Mouse (Mus musculus): ENCODE measurements around the gene Ube2e2. TPM values are rescaled to one million over a fixed set of nuclear protein-coding genes. Genes with fewer than 3 reads are reported as not detected.

The Ube2e2 gene
- polyA plus RNA-seq, 2 experiments = 69.7 to 82.7 TPM

GRCm38 (mm10) chr14:18754001-18754400 is 140.1 kb downstream of the Ube2e2 start:
- H3K9ac ChIP-seq (ENCODE audit: low read depth, low read length, severe bottlenecking) = no peak overlapping the region
- DNase-seq (ENCODE audit: low spot score) (no peak), ATAC-seq (ENCODE audit: low FRiP score, low read depth) (no peak)
- no peaks in the 10 kb centered on the region for H3K27me3 ChIP-seq (ENCODE audit: control insufficient read depth, insufficient read depth, low read length)
- 0 out of 2 replicates have a peak, but pooled peaks cover 7% of the 10 kb centered on the region for H3K9me3 ChIP-seq (ENCODE audit: control insufficient read depth, low read length)
- H3K36me3 ChIP-seq (ENCODE audit: control insufficient read depth, insufficient read depth, low read length) = no peaks in the 10 kb centered on the region
- H3K27ac ChIP-seq (replicated peaks; ENCODE audit: low read depth, low read length) = no peak overlapping the region
- WGBS = 87% methylated on average over 2 of the region's 2 CpGs
- H3K4me1 ChIP-seq (ENCODE audit: control insufficient read depth, insufficient read depth, low read length) = no peaks in the 10 kb centered on the region
- H3K4me2 ChIP-seq (replicated peaks; ENCODE audit: low read depth, low read length, severe bottlenecking) = no peak overlapping the region
- H3K4me3 ChIP-seq (replicated peaks; ENCODE audit: low read length) = no peak overlapping the region
- TF ChIP-seq POLR2A (IDR thresholded peaks at IDR 0.05; ENCODE audit: borderline replicate concordance, extremely low read depth, insufficient read depth, insufficient read length) = no peak

DNA sequence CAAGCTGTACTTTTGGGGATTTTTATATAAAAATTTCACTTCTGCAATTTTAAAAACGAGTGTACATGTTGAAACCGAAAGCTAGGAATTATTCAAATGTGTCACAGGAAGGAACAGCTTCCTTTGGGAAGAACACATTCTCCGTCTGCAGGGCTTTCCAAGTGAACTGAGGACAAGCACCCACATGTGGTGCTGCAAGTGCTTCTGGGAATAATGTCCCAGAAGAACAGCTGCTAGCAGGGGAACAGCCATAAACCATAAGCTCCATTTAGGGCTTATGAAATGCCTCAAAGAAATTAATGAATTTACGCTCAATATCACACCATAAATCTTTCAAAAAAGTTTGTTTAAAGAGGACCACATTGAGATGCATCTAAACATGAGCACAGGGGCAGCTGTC is 162.9 kb downstream of the Ube2e2 start:
- no peak for ATAC-seq (ENCODE audit: low FRiP score, low read depth)
- H3K9ac ChIP-seq (ENCODE audit: low read depth, low read length, severe bottlenecking) = no peak overlapping the region
- WGBS = 51% methylated on average over 4 of the region's 4 CpGs
- H3K27me3 ChIP-seq (ENCODE audit: control insufficient read depth, insufficient read depth, low read length) = no peaks in the 10 kb centered on the region
- H3K9me3 ChIP-seq (ENCODE audit: control insufficient read depth, low read length) = no peaks in the 10 kb centered on the region
- TF ChIP-seq POLR2A (IDR thresholded peaks at IDR 0.05; ENCODE audit: borderline replicate concordance, extremely low read depth, insufficient read depth, insufficient read length) = no peak
- DNase-seq (ENCODE audit: low spot score) = no peak
- H3K4me2 ChIP-seq (replicated peaks; ENCODE audit: low read depth, low read length, severe bottlenecking) = no peak overlapping the region
- no peaks in the 10 kb centered on the region for H3K4me1 ChIP-seq (ENCODE audit: control insufficient read depth, insufficient read depth, low read length)
- no peak overlapping the region for H3K4me3 ChIP-seq (replicated peaks; ENCODE audit: low read length)
- no peak overlapping the region for H3K27ac ChIP-seq (replicated peaks; ENCODE audit: low read depth, low read length)
- H3K36me3 ChIP-seq (ENCODE audit: control insufficient read depth, insufficient read depth, low read length) = no peaks in the 10 kb centered on the region

DNA sequence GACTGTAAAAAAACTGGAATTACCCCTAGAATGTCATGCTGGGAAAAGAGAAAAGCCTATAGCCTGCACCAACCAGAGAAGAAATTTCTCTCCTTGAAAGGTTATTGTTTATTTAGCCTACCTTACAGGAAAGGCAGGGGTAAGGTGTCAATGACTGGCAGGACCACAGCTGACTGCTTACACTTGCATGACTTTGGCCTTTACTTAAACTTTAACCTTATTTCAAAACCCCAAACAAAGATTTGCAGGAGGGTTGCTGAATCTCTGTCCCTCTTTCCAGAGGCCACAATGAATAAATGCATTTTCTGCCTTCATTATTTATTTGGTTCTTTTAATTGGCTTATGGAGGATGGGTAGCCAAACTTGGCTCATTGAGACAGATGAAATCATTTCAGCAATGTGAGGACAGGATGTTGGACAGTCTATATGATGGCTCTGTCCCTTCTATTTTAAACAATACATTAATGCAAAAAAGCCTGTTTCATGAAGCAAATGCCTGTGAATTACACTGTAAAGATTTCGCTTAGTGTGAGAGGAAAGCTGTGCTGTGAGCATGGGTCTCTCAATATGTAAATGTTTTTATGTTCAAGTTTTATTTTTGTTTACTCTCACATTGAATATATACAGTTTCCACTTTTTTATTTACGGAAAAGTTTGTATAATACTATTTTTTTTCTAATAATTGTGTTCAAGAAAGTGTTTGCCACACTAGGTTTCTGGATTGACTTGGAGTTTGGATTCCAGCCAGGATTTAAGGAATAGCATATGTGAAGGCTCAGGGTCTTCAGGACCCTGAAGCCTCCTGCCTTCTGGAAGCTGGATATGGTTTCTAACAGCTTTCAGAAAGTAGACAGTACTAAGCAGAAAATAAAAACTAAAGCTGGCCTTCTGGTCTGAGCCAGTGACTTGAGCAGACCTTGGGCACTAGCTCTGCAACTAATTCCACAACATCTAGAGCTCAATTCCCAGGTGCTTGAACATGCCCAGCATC is 173.2 kb downstream of the Ube2e2 start:
- peak; percentile 4 for DNase-seq (ENCODE audit: low spot score)
- no peaks in the 10 kb centered on the region for H3K27me3 ChIP-seq (ENCODE audit: control insufficient read depth, insufficient read depth, low read length)
- no peak overlapping the region for H3K27ac ChIP-seq (replicated peaks; ENCODE audit: low read depth, low read length)
- no peak for ATAC-seq (ENCODE audit: low FRiP score, low read depth)
- H3K9me3 ChIP-seq (ENCODE audit: control insufficient read depth, low read length) = no peaks in the 10 kb centered on the region
- H3K4me2 ChIP-seq (replicated peaks; ENCODE audit: low read depth, low read length, severe bottlenecking) = no peak overlapping the region
- H3K4me3 ChIP-seq (replicated peaks; ENCODE audit: low read length) = no peak overlapping the region
- H3K9ac ChIP-seq (ENCODE audit: low read depth, low read length, severe bottlenecking) = no peak overlapping the region
- no peaks in the 10 kb centered on the region for H3K36me3 ChIP-seq (ENCODE audit: control insufficient read depth, insufficient read depth, low read length)
- TF ChIP-seq POLR2A (IDR thresholded peaks at IDR 0.05; ENCODE audit: borderline replicate concordance, extremely low read depth, insufficient read depth, insufficient read length) = no peak
- WGBS = 73% methylated on average over 2 of the region's 2 CpGs
- no peaks in the 10 kb centered on the region for H3K4me1 ChIP-seq (ENCODE audit: control insufficient read depth, insufficient read depth, low read length)

DNA sequence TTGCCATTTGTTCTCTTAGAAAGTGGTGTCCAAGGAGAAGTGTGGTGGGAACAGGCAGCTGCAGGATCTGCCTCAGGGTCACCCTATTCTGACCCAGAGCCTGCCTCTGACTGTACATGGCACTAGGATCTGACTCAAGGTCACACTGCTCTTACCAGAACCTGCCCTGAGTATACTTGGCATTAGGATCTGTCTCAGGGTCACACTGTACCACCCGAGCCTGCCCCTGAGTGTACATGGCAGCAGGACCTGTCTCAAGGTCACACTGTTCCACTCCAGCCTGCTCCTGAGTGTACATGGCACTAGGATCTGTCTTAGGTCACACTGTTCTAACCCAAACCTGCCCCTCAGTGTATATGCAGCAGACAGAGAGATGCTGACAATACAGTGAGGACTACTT is 177.1 kb downstream of the Ube2e2 start:
- no peak for TF ChIP-seq POLR2A (IDR thresholded peaks at IDR 0.05; ENCODE audit: borderline replicate concordance, extremely low read depth, insufficient read depth, insufficient read length)
- 60% methylated on average over 1 of the region's 1 CpGs for WGBS
- Histone ChIP-seq H3K9me3 (ENCODE audit: control insufficient read depth, low read length) (no peaks in the 10 kb centered on the region), H3K36me3 (ENCODE audit: control insufficient read depth, insufficient read depth, low read length) (no peaks in the 10 kb centered on the region), H3K27ac (replicated peaks; ENCODE audit: low read depth, low read length) (no peak overlapping the region), H3K9ac (ENCODE audit: low read depth, low read length, severe bottlenecking) (no peak overlapping the region), H3K4me1 (ENCODE audit: control insufficient read depth, insufficient read depth, low read length) (no peaks in the 10 kb centered on the region), H3K27me3 (ENCODE audit: control insufficient read depth, insufficient read depth, low read length) (no peaks in the 10 kb centered on the region), H3K4me2 (replicated peaks; ENCODE audit: low read depth, low read length, severe bottlenecking) (no peak overlapping the region), H3K4me3 (replicated peaks; ENCODE audit: low read length) (no peak overlapping the region)
- no peak for ATAC-seq (ENCODE audit: low FRiP score, low read depth)
- no peak for DNase-seq (ENCODE audit: low spot score)

DNA sequence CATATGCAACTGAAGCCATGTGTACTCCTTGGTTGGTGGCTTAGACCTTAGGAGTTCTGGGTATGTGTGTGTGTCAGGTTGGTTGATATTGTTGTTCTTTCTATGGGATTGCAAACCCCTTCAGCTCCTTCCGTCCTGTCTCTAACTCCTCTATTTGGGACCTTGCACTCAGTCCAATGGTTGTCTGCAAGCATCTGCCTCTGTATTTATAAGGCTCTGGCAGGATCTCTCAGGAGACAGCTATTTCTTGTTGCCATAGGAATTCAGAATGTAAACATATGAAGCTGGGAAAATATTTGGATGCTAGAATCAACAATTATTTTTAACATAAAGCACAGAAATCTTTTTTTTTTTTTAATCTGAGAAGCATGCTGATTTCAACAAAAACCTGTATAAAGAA is 178.5 kb downstream of the Ube2e2 start:
- no peaks in the 10 kb centered on the region for H3K27me3 ChIP-seq (ENCODE audit: control insufficient read depth, insufficient read depth, low read length)
- TF ChIP-seq POLR2A (IDR thresholded peaks at IDR 0.05; ENCODE audit: borderline replicate concordance, extremely low read depth, insufficient read depth, insufficient read length) = no peak
- WGBS = 77% methylated on average over 1 of the region's 1 CpGs
- no peak overlapping the region for H3K9ac ChIP-seq (ENCODE audit: low read depth, low read length, severe bottlenecking)
- H3K36me3 ChIP-seq (ENCODE audit: control insufficient read depth, insufficient read depth, low read length) = no peaks in the 10 kb centered on the region
- no peaks in the 10 kb centered on the region; the same call in 1 of the 2 replicates for H3K9me3 ChIP-seq (ENCODE audit: control insufficient read depth, low read length)
- no peak overlapping the region for H3K4me2 ChIP-seq (replicated peaks; ENCODE audit: low read depth, low read length, severe bottlenecking)
- H3K4me3 ChIP-seq (replicated peaks; ENCODE audit: low read length) = no peak overlapping the region
- no peak for ATAC-seq (ENCODE audit: low FRiP score, low read depth)
- DNase-seq (ENCODE audit: low spot score) = no peak
- H3K27ac ChIP-seq (replicated peaks; ENCODE audit: low read depth, low read length) = no peak overlapping the region
- no peaks in the 10 kb centered on the region for H3K4me1 ChIP-seq (ENCODE audit: control insufficient read depth, insufficient read depth, low read length)

Measured in limb, embryonic 14.5 days (tissue).